Comparison of ENCODE assay signal across 8 mouse cellular contexts in the genomic region with DNA sequence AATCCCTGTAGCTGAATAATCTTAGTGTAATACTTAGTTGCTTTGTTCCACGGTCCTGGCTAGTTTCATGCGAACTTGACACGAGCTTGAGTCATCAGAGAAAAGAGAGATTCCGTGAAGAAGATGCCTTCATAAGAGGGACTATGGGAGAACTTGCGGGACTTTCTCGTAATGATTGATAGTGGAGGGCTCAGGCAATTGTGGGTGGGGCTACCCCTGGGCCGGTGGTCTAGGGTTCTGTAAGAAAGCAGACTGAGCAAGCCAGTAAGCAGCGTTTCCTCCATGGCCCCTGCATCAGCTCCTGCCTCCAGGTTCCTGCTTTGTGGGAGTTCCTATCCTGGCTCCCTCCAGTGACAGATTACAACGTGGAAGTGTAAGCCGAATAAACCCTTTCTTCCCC. TPM values are rescaled to one million over a fixed set of nuclear protein-coding genes. Genes with fewer than 3 reads are reported as not detected.
DNase-seq lines count a peak whose midpoint lies in the region; ATAC-seq and TF ChIP-seq lines count a peak whose summit lies in the region.

No protein-coding gene starts in this region.

- H3K27me3 ChIP-seq in heart, embryonic 13.5 days (replicated peaks): peaks cover 16% of the 10 kb centered on the region
- H3K27me3 ChIP-seq in MEL (ENCODE audit: control insufficient read depth in 1 of 2, insufficient read depth in 2 of 2, low read length in 2 of 2): no peaks in the 10 kb centered on the region
- no peaks in the 10 kb centered on the region for H3K27me3 ChIP-seq in forebrain, embryonic 14.5 days (replicated peaks; ENCODE audit: control insufficient read depth, insufficient read depth, low read length)
- H3K27me3 ChIP-seq in liver, embryonic 15.5 days: peaks cover 13% of the 10 kb centered on the region

- no peak overlapping the region; the same call in 1 of the 2 replicates for H3K27ac ChIP-seq in heart, embryonic 13.5 days (replicated peaks)
- peak overlapping the region; percentile 50 for H3K27ac ChIP-seq in MEL (ENCODE audit: control insufficient read depth, low read depth, low read length)
- no peak overlapping the region for H3K27ac ChIP-seq in forebrain, embryonic 14.5 days (ENCODE audit: low read depth, low read length)
- peak overlapping the region; percentile 16; the same call in 1 of the 2 replicates for H3K27ac ChIP-seq in liver, embryonic 15.5 days (replicated peaks)

- TF ChIP-seq RAD21 in MEL (IDR thresholded peaks at IDR 0.05; ENCODE audit: low read depth, low read length): no peak

- no peak for DNase-seq in heart, adult 11 months
- peak; percentile 51 for DNase-seq in MEL (ENCODE audit: low read depth, low spot score)
- no peak for DNase-seq in forebrain, embryonic 14.5 days (ENCODE audit: low spot score)
- no peak for DNase-seq in c-Kit-positive CD71-positive TER-119-positive erythroid progenitor cells, embryonic 14.5 days (ENCODE audit: low spot score)
- DNase-seq in left cerebral cortex, postnatal 14 days (ENCODE audit: low spot score in 2 of 2): no peak
- DNase-seq in testis, postnatal 10 days (ENCODE audit: low spot score): no peak

- WGBS in heart, embryonic 13.5 days: 21% methylated on average over 10 of the region's 10 CpGs
- WGBS in forebrain, embryonic 14.5 days: 26% methylated on average over 10 of the region's 10 CpGs
- WGBS in liver, embryonic 15.5 days (ENCODE audit: insufficient replicate concordance): 28% methylated on average over 10 of the region's 10 CpGs

- ATAC-seq in heart, embryonic 13.5 days (ENCODE audit: extremely low read depth, insufficient number of reproducible peaks, low FRiP score, low TSS enrichment): no peak
- no peak for ATAC-seq in forebrain, embryonic 14.5 days
- no peak for ATAC-seq in liver, embryonic 15.5 days (ENCODE audit: insufficient read depth)

- H3K4me3 ChIP-seq in heart, embryonic 13.5 days: peak overlapping the region; percentile 72
- H3K4me3 ChIP-seq in MEL (ENCODE audit: control insufficient read depth in 1 of 2, insufficient read depth in 1 of 2, low read depth in 2 of 2, low read length in 2 of 2): peak overlapping the region; percentile 53 to 68
- peak overlapping the region; percentile 53; the same call in 1 of the 2 replicates for H3K4me3 ChIP-seq in forebrain, embryonic 14.5 days (ENCODE audit: low read depth, low read length)
- H3K4me3 ChIP-seq in liver, embryonic 15.5 days (replicated peaks): peak overlapping the region; percentile 74

- no peak for TF ChIP-seq POLR2A in MEL (IDR thresholded peaks at IDR 0.05; ENCODE audit: control insufficient read depth in 1 of 2, insufficient read depth in 1 of 2, low read depth in 1 of 2, low read length in 2 of 2, poor library complexity in 1 of 2)

- peak overlapping the region; percentile 29; the same call in 1 of the 2 replicates for H3K9ac ChIP-seq in heart, embryonic 13.5 days
- peak overlapping the region; percentile 59 for H3K9ac ChIP-seq in MEL (ENCODE audit: control insufficient read depth, low read depth, low read length, poor library complexity, severe bottlenecking)
- H3K9ac ChIP-seq in forebrain, embryonic 14.5 days (ENCODE audit: low read length): no peak overlapping the region
- H3K9ac ChIP-seq in liver, embryonic 15.5 days: no peak overlapping the region

- no peak for TF ChIP-seq CTCF in MEL (IDR thresholded peaks at IDR 0.05 in 2 of 3, conservative IDR thresholded peaks at IDR 0.05 in 1 of 3; ENCODE audit: control insufficient read depth in 1 of 3, insufficient read depth in 1 of 3, low read depth in 2 of 3, low read length in 3 of 3, poor library complexity in 1 of 3, severe bottlenecking in 1 of 3)

- no peak for TF ChIP-seq EP300 in MEL (IDR thresholded peaks at IDR 0.05; ENCODE audit: low read depth in 1 of 2, low read length in 2 of 2)

- H3K4me1 ChIP-seq in heart, embryonic 13.5 days: peaks cover 23% of the 10 kb centered on the region
- H3K4me1 ChIP-seq in MEL (ENCODE audit: control insufficient read depth in 1 of 2, insufficient read depth in 2 of 2, low read length in 2 of 2): peaks cover 0 to 4% of the 10 kb centered on the region in 2 experiments; a peak in 1 of 4 replicates
- H3K4me1 ChIP-seq in forebrain, embryonic 14.5 days (ENCODE audit: control insufficient read depth, insufficient read depth, low read length): peaks cover 9% of the 10 kb centered on the region; the same call in 1 of the 2 replicates
- peaks cover 25% of the 10 kb centered on the region for H3K4me1 ChIP-seq in liver, embryonic 15.5 days (replicated peaks)

- no peaks in the 10 kb centered on the region; the same call in 1 of the 2 replicates for H3K79me2 ChIP-seq in MEL (ENCODE audit: control insufficient read depth, insufficient read depth, low read length, poor library complexity)

- no peaks in the 10 kb centered on the region for H3K9me3 ChIP-seq in heart, embryonic 13.5 days
- no peaks in the 10 kb centered on the region for H3K9me3 ChIP-seq in MEL (replicated peaks; ENCODE audit: insufficient read depth, low read length)
- H3K9me3 ChIP-seq in forebrain, embryonic 14.5 days (replicated peaks; ENCODE audit: control insufficient read depth, low read length): no peaks in the 10 kb centered on the region
- no peaks in the 10 kb centered on the region for H3K9me3 ChIP-seq in liver, embryonic 15.5 days (replicated peaks)

- intact Hi-C loops in left cerebral cortex, postnatal 14 days (cut with DNase I): loop anchor here (5.0 to 10.0 kb wide), 3 partner anchors 42 to 164 kb away; a partner anchor contains a TSS

- no peaks in the 10 kb centered on the region for H3K36me3 ChIP-seq in heart, embryonic 13.5 days
- H3K36me3 ChIP-seq in MEL (ENCODE audit: control insufficient read depth in 1 of 2, insufficient read depth in 2 of 2, low read length in 2 of 2): peaks cover 0 to 4% of the 10 kb centered on the region in 2 experiments; a peak in 1 of 4 replicates
- no peaks in the 10 kb centered on the region for H3K36me3 ChIP-seq in forebrain, embryonic 14.5 days (ENCODE audit: control insufficient read depth, insufficient read depth, low read length)
- no peaks in the 10 kb centered on the region for H3K36me3 ChIP-seq in liver, embryonic 15.5 days (replicated peaks)

- H3K4me2 ChIP-seq in heart, embryonic 13.5 days: peak overlapping the region; percentile 81
- H3K4me2 ChIP-seq in forebrain, embryonic 14.5 days (ENCODE audit: low read length): peak overlapping the region; percentile 48
- H3K4me2 ChIP-seq in liver, embryonic 15.5 days: peak overlapping the region; percentile 90

TF ChIP-seq in MEL, 35 proteins besides CTCF, POLR2A, EP300 and RAD21:
- no peak for TF ChIP-seq UBTF (IDR thresholded peaks at IDR 0.05; ENCODE audit: borderline replicate concordance, insufficient read depth, low read depth, low read length)
- no peak for TF ChIP-seq JUND (IDR thresholded peaks at IDR 0.05; ENCODE audit: low read depth, low read length)
- TF ChIP-seq E2F4 (IDR thresholded peaks at IDR 0.05; ENCODE audit: borderline replicate concordance, low read depth, low read length): no peak
- no peak for TF ChIP-seq ETS1 (IDR thresholded peaks at IDR 0.05; ENCODE audit: low read depth, low read length)
- no peak for TF ChIP-seq POLR2AphosphoS5 (IDR thresholded peaks at IDR 0.05; ENCODE audit: borderline replicate concordance, low read depth, low read length)
- TF ChIP-seq BHLHE40 (IDR thresholded peaks at IDR 0.05; ENCODE audit: borderline replicate concordance, low read depth, low read length): no peak
- no peak for TF ChIP-seq TAL1 (IDR thresholded peaks at IDR 0.05; ENCODE audit: low read length)
- TF ChIP-seq NELFE (IDR thresholded peaks at IDR 0.05; ENCODE audit: low read depth, low read length): no peak
- no peak for TF ChIP-seq RCOR1 (IDR thresholded peaks at IDR 0.05; ENCODE audit: low read depth, low read length)
- TF ChIP-seq MAX (IDR thresholded peaks at IDR 0.05; ENCODE audit: low read length): no peak

RNA-seq across cellular contexts. Expression of a gene that starts 0.8 kb away (rescaled TPM):
- 2.7 and 2.9 TPM in 2 replicates for polyA plus RNA-seq in heart, embryonic 13.5 days (2015; fragmentation: Nextera tagmentation; extraction: Ambion mirVana)
- total RNA-seq in MEL (2012; rRNA removed): 5.5 and 5.6 TPM in 2 replicates
- 1 to 10 TPM in 1 of 2 experiments, not detected in 1; 4.3 TPM for polyA plus RNA-seq in MEL (2012; ENCODE audit: insufficient read depth in 1 of 2, insufficient read length in 2 of 2, low read depth in 1 of 2, low replicate concordance in 2 of 2, missing spikeins in 1 of 2)
- polyA plus RNA-seq in forebrain, embryonic 14.5 days (2014; fragmentation: Nextera tagmentation; extraction: Ambion mirVana): 3.3 and 4.2 TPM in 2 replicates
- 0.79 and 0.84 TPM in 2 replicates for polyA plus RNA-seq in liver, embryonic 15.5 days (2015; fragmentation: Nextera tagmentation; extraction: Ambion mirVana)
- 1 to 10 TPM; 5.9 to 6.9 TPM for total RNA-seq in left cerebral cortex, postnatal 14 days (2021)

RNA-seq across cellular contexts. Expression of a gene that starts 7.7 kb away (rescaled TPM):
- polyA plus RNA-seq in heart, embryonic 13.5 days (2015; fragmentation: Nextera tagmentation; extraction: Ambion mirVana): 0.25 and 0.43 TPM in 2 replicates
- total RNA-seq in MEL (2012; rRNA removed): not detected in 2 replicates
- not detected for polyA plus RNA-seq in MEL (2012; ENCODE audit: insufficient read depth in 1 of 2, insufficient read length in 2 of 2, low read depth in 1 of 2, low replicate concordance in 2 of 2, missing spikeins in 1 of 2)
- polyA plus RNA-seq in forebrain, embryonic 14.5 days (2014; fragmentation: Nextera tagmentation; extraction: Ambion mirVana): 0.83 and 0.91 TPM in 2 replicates
- polyA plus RNA-seq in liver, embryonic 15.5 days (2015; fragmentation: Nextera tagmentation; extraction: Ambion mirVana): 1.2 and 1.9 TPM in 2 replicates
- 1 to 10 TPM; 1.2 to 1.3 TPM for total RNA-seq in left cerebral cortex, postnatal 14 days (2021)

RNA-seq across cellular contexts. Expression of a gene that starts 43.8 kb away (rescaled TPM):
- 9.9 and 16.7 TPM in 2 replicates for polyA plus RNA-seq in heart, embryonic 13.5 days (2015; fragmentation: Nextera tagmentation; extraction: Ambion mirVana)
- 20.4 and 23.7 TPM in 2 replicates for total RNA-seq in MEL (2012; rRNA removed)
- polyA plus RNA-seq in MEL (2012; ENCODE audit: insufficient read depth in 1 of 2, insufficient read length in 2 of 2, low read depth in 1 of 2, low replicate concordance in 2 of 2, missing spikeins in 1 of 2): 10 to 100 TPM in 1 of 2 experiments, not detected in 1; 65.5 TPM
- polyA plus RNA-seq in forebrain, embryonic 14.5 days (2014; fragmentation: Nextera tagmentation; extraction: Ambion mirVana): 33.1 and 35.3 TPM in 2 replicates
- 14.3 and 15.0 TPM in 2 replicates for polyA plus RNA-seq in liver, embryonic 15.5 days (2015; fragmentation: Nextera tagmentation; extraction: Ambion mirVana)
- 10 to 100 TPM; 74.8 to 77.2 TPM for total RNA-seq in left cerebral cortex, postnatal 14 days (2021)

Comparison
In these comparisons a context has a peak if more than half of its experiments do, and no peak if none do; other contexts are left out.
1. H3K27ac ChIP-seq: peak in MEL (single experiment) and liver, embryonic 15.5 days (single experiment); none in heart, embryonic 13.5 days (single experiment) and forebrain, embryonic 14.5 days (single experiment).
2. H3K9ac ChIP-seq: peak in heart, embryonic 13.5 days (single experiment) and MEL (single experiment); none in forebrain, embryonic 14.5 days (single experiment) and liver, embryonic 15.5 days (single experiment).
3. Peak in every context shown above with its lines, with median percentiles within 50 percentile points of each other: H3K4me2 ChIP-seq and H3K4me3 ChIP-seq.